Mouse (Mus musculus): Measurements from ENCODE around the gene Il20rb. TPM values are rescaled to one million over a fixed set of nuclear protein-coding genes. Genes with fewer than 3 reads are reported as not detected.
A peak's percentile ranks its signal among the peaks of the same experiment; 100 is the strongest.

Gene Il20rb
- polyA plus RNA-seq, 1 experiment from 2014 or later, result 1.1 TPM

GRCm38 (mm10) chr9:100506652-100507051 is 20.1 kb upstream of the Il20rb start:
- H3K4me1 ChIP-seq (ENCODE audit: insufficient read depth, low read length), result peaks cover 6% of the 10 kb centered on the region; the same call in 1 of the 2 replicates
- no peak overlapping the region for H3K27ac ChIP-seq (ENCODE audit: low read length)
- H3K4me2 ChIP-seq (replicated peaks; ENCODE audit: low read depth, low read length), result no peak overlapping the region
- WGBS, result 36% methylated on average over 2 of the region's 2 CpGs
- H3K9me3 ChIP-seq (ENCODE audit: low read length), result no peaks in the 10 kb centered on the region
- H3K9ac ChIP-seq (replicated peaks; ENCODE audit: low read length), result no peak overlapping the region
- no peaks in the 10 kb centered on the region for H3K27me3 ChIP-seq (ENCODE audit: insufficient read depth, low read length)
- H3K36me3 ChIP-seq (ENCODE audit: insufficient read depth, low read length), result peaks cover 5% of the 10 kb centered on the region; the same call in 1 of the 2 replicates
- H3K4me3 ChIP-seq (ENCODE audit: low read length), result no peak overlapping the region
- ATAC-seq (ENCODE audit: low FRiP score, low TSS enrichment), result no peak

- H3K36me3 ChIP-seq (ENCODE audit: insufficient read depth, low read length), result peaks cover 9% of the 10 kb centered on the region; the same call in 1 of the 2 replicates
- no peak overlapping the region for H3K27ac ChIP-seq (ENCODE audit: low read length)
- H3K9me3 ChIP-seq (ENCODE audit: low read length), result no peaks in the 10 kb centered on the region
- peaks cover under 1% of the 10 kb centered on the region; the same call in 1 of the 2 replicates for H3K4me1 ChIP-seq (ENCODE audit: insufficient read depth, low read length)
- H3K4me2 ChIP-seq (replicated peaks; ENCODE audit: low read depth, low read length), result no peak overlapping the region
- H3K9ac ChIP-seq (replicated peaks; ENCODE audit: low read length), result no peak overlapping the region
- WGBS, result 89% methylated on average over 4 of the region's 4 CpGs
- peak overlapping the region; percentile 8; the same call in 1 of the 2 replicates for H3K4me3 ChIP-seq (ENCODE audit: low read length)
- no peaks in the 10 kb centered on the region for H3K27me3 ChIP-seq (ENCODE audit: insufficient read depth, low read length)
- no peak for ATAC-seq (ENCODE audit: low FRiP score, low TSS enrichment)
Measured at GRCm38 (mm10) chr9:100505498-100505897, 18.9 kb upstream of the Il20rb start.

- 88% methylated on average over 5 of the region's 5 CpGs for WGBS
- no peak overlapping the region for H3K4me2 ChIP-seq (replicated peaks; ENCODE audit: low read depth, low read length)
- H3K36me3 ChIP-seq (ENCODE audit: insufficient read depth, low read length), result peaks cover 3% of the 10 kb centered on the region
- H3K9ac ChIP-seq (replicated peaks; ENCODE audit: low read length), result no peak overlapping the region
- H3K4me1 ChIP-seq (ENCODE audit: insufficient read depth, low read length), result peaks cover 6% of the 10 kb centered on the region
- no peaks in the 10 kb centered on the region for H3K27me3 ChIP-seq (ENCODE audit: insufficient read depth, low read length)
- no peaks in the 10 kb centered on the region for H3K9me3 ChIP-seq (ENCODE audit: low read length)
- H3K4me3 ChIP-seq (ENCODE audit: low read length), result no peak overlapping the region
- no peak for ATAC-seq (ENCODE audit: low FRiP score, low TSS enrichment)
- no peak overlapping the region for H3K27ac ChIP-seq (ENCODE audit: low read length)
Measured at GRCm38 (mm10) chr9:100493611-100494261, 7.1 kb upstream of the Il20rb start.

GRCm38 (mm10) chr9:100491424-100491823 is 4.8 kb upstream of the Il20rb start:
- no peaks in the 10 kb centered on the region for H3K9me3 ChIP-seq (ENCODE audit: low read length)
- 0 out of 2 replicates have a peak, but pooled peaks cover 3% of the 10 kb centered on the region for H3K36me3 ChIP-seq (ENCODE audit: insufficient read depth, low read length)
- H3K4me2 ChIP-seq (replicated peaks; ENCODE audit: low read depth, low read length), result no peak overlapping the region
- WGBS, result 68% methylated on average over 1 of the region's 1 CpGs
- no peaks in the 10 kb centered on the region for H3K27me3 ChIP-seq (ENCODE audit: insufficient read depth, low read length)
- H3K4me3 ChIP-seq (ENCODE audit: low read length), result no peak overlapping the region
- ATAC-seq (ENCODE audit: low FRiP score, low TSS enrichment), result no peak
- 0 out of 2 replicates have a peak overlapping the region, but pooled peaks have one; percentile 14 for H3K27ac ChIP-seq (ENCODE audit: low read length)
- H3K4me1 ChIP-seq (ENCODE audit: insufficient read depth, low read length), result peaks cover 18% of the 10 kb centered on the region
- H3K9ac ChIP-seq (replicated peaks; ENCODE audit: low read length), result no peak overlapping the region

- Histone ChIP-seq H3K4me3 (ENCODE audit: low read length) (no peak overlapping the region), H3K36me3 (ENCODE audit: insufficient read depth, low read length) (peaks cover 2% of the 10 kb centered on the region; the same call in 1 of the 2 replicates), H3K9ac (replicated peaks; ENCODE audit: low read length) (no peak overlapping the region), H3K27me3 (ENCODE audit: insufficient read depth, low read length) (no peaks in the 10 kb centered on the region), H3K4me1 (ENCODE audit: insufficient read depth, low read length) (peaks cover 18% of the 10 kb centered on the region), H3K27ac (ENCODE audit: low read length) (no peak overlapping the region), H3K4me2 (replicated peaks; ENCODE audit: low read depth, low read length) (no peak overlapping the region), H3K9me3 (ENCODE audit: low read length) (no peaks in the 10 kb centered on the region)
- WGBS, result 89% methylated on average over 6 of the region's 6 CpGs
- no peak for ATAC-seq (ENCODE audit: low FRiP score, low TSS enrichment)
Measured at GRCm38 (mm10) chr9:100488969-100489368, 2.4 kb upstream of the Il20rb start.

- WGBS, result 43% methylated on average over 7 of the region's 7 CpGs
- Histone ChIP-seq H3K36me3 (ENCODE audit: insufficient read depth, low read length) (peaks cover 2% of the 10 kb centered on the region; the same call in 1 of the 2 replicates), H3K9me3 (ENCODE audit: low read length) (no peaks in the 10 kb centered on the region), H3K4me1 (ENCODE audit: insufficient read depth, low read length) (peaks cover 18% of the 10 kb centered on the region), H3K4me3 (ENCODE audit: low read length) (no peak overlapping the region), H3K27ac (ENCODE audit: low read length) (peak overlapping the region; percentile 51; the same call in 1 of the 2 replicates), H3K4me2 (replicated peaks; ENCODE audit: low read depth, low read length) (no peak overlapping the region), H3K27me3 (ENCODE audit: insufficient read depth, low read length) (no peaks in the 10 kb centered on the region), H3K9ac (replicated peaks; ENCODE audit: low read length) (no peak overlapping the region)
- peak; percentile 93 for ATAC-seq (ENCODE audit: low FRiP score, low TSS enrichment)
Measured at GRCm38 (mm10) chr9:100488056-100488713, 1.6 kb upstream of the Il20rb start.

- WGBS, result 93% methylated on average over 5 of the region's 5 CpGs
- ATAC-seq (ENCODE audit: low FRiP score, low TSS enrichment), result no peak
- H3K36me3 ChIP-seq (ENCODE audit: insufficient read depth, low read length), result peaks cover 2% of the 10 kb centered on the region; the same call in 1 of the 2 replicates
- no peak overlapping the region for H3K27ac ChIP-seq (ENCODE audit: low read length)
- no peak overlapping the region for H3K4me2 ChIP-seq (replicated peaks; ENCODE audit: low read depth, low read length)
- no peaks in the 10 kb centered on the region for H3K27me3 ChIP-seq (ENCODE audit: insufficient read depth, low read length)
- no peak overlapping the region for H3K4me3 ChIP-seq (ENCODE audit: low read length)
- H3K9me3 ChIP-seq (ENCODE audit: low read length), result no peaks in the 10 kb centered on the region
- H3K9ac ChIP-seq (replicated peaks; ENCODE audit: low read length), result no peak overlapping the region
- peaks cover 7% of the 10 kb centered on the region for H3K4me1 ChIP-seq (ENCODE audit: insufficient read depth, low read length)
Measured at GRCm38 (mm10) chr9:100483318-100483717, 3.3 kb downstream of the Il20rb start.

GRCm38 (mm10) chr9:100481626-100482025 is 5.0 kb downstream of the Il20rb start:
- no peaks in the 10 kb centered on the region for H3K27me3 ChIP-seq (ENCODE audit: insufficient read depth, low read length)
- H3K9ac ChIP-seq (replicated peaks; ENCODE audit: low read length), result no peak overlapping the region
- H3K27ac ChIP-seq (ENCODE audit: low read length), result no peak overlapping the region
- H3K9me3 ChIP-seq (ENCODE audit: low read length), result peaks cover 10% of the 10 kb centered on the region
- no peak for ATAC-seq (ENCODE audit: low FRiP score, low TSS enrichment)
- WGBS, result 46% methylated on average over 6 of the region's 6 CpGs
- no peaks in the 10 kb centered on the region for H3K4me1 ChIP-seq (ENCODE audit: insufficient read depth, low read length)
- no peak overlapping the region for H3K4me2 ChIP-seq (replicated peaks; ENCODE audit: low read depth, low read length)
- H3K36me3 ChIP-seq (ENCODE audit: insufficient read depth, low read length), result peaks cover 4% of the 10 kb centered on the region; the same call in 1 of the 2 replicates
- no peak overlapping the region for H3K4me3 ChIP-seq (ENCODE audit: low read length)

GRCm38 (mm10) chr9:100474056-100474455 is 12.5 kb downstream of the Il20rb start:
- no peak for ATAC-seq (ENCODE audit: low FRiP score, low TSS enrichment)
- 78% methylated on average over 1 of the region's 1 CpGs for WGBS
- 0 out of 2 replicates have a peak, but pooled peaks cover 2% of the 10 kb centered on the region for H3K36me3 ChIP-seq (ENCODE audit: insufficient read depth, low read length)

GRCm38 (mm10) chr9:100473361-100473760 is 13.2 kb downstream of the Il20rb start:
- Histone ChIP-seq H3K36me3 (ENCODE audit: insufficient read depth, low read length) (0 out of 2 replicates have a peak, but pooled peaks cover 2% of the 10 kb centered on the region), H3K27ac (ENCODE audit: low read length) (no peak overlapping the region), H3K9ac (replicated peaks; ENCODE audit: low read length) (no peak overlapping the region), H3K27me3 (ENCODE audit: insufficient read depth, low read length) (no peaks in the 10 kb centered on the region), H3K4me1 (ENCODE audit: insufficient read depth, low read length) (0 out of 2 replicates have a peak, but pooled peaks cover 4% of the 10 kb centered on the region), H3K4me3 (ENCODE audit: low read length) (no peak overlapping the region), H3K4me2 (replicated peaks; ENCODE audit: low read depth, low read length) (no peak overlapping the region), H3K9me3 (ENCODE audit: low read length) (peaks cover 13% of the 10 kb centered on the region)
- ATAC-seq (ENCODE audit: low FRiP score, low TSS enrichment), result no peak
- 78% methylated on average over 6 of the region's 6 CpGs for WGBS

More at GRCm38 (mm10) chr9:100474056-100474455, 12.5 kb downstream of the Il20rb start:
- Histone ChIP-seq H3K9me3 (ENCODE audit: low read length) (peaks cover 13% of the 10 kb centered on the region), H3K27ac (ENCODE audit: low read length) (no peak overlapping the region), H3K9ac (replicated peaks; ENCODE audit: low read length) (no peak overlapping the region), H3K4me3 (ENCODE audit: low read length) (no peak overlapping the region), H3K4me1 (ENCODE audit: insufficient read depth, low read length) (0 out of 2 replicates have a peak, but pooled peaks cover 4% of the 10 kb centered on the region), H3K27me3 (ENCODE audit: insufficient read depth, low read length) (no peaks in the 10 kb centered on the region), H3K4me2 (replicated peaks; ENCODE audit: low read depth, low read length) (no peak overlapping the region)
